Mouse (Mus musculus) C2C12 (cell line): Measurements from ENCODE around the gene Nrros.

Experiments used
- CEBPB ChIP-seq: IDR thresholded peaks from one replicate; pipeline ENCODE4 v1.6.1; 2011; ENCODE audit warnings: low read depth, mild to moderate bottlenecking, control low read depth, moderate library complexity
- CTCF ChIP-seq: IDR thresholded peaks from one replicate; pipeline ENCODE4 v1.5.1; 2011; ENCODE audit not compliant: control insufficient read depth, insufficient read depth, insufficient read length
- FOSL1 ChIP-seq: IDR thresholded peaks from one replicate; pipeline ENCODE4 v1.8.0; 2011; ENCODE audit warnings: mild to moderate bottlenecking, low read length; ENCODE audit not compliant: poor library complexity, insufficient read depth, severe bottlenecking
- MAX ChIP-seq: IDR thresholded peaks from one replicate; pipeline ENCODE4 v1.6.1; 2011; ENCODE audit warnings: mild to moderate bottlenecking, control low read depth
- MYOD1 ChIP-seq: IDR thresholded peaks from one replicate; pipeline ENCODE4 v1.6.1; 2011; ENCODE audit warnings: low read depth; ENCODE audit not compliant: control insufficient read depth, insufficient read length
- MYOG ChIP-seq: IDR thresholded peaks from one replicate; pipeline ENCODE4 v1.6.1; 2011; ENCODE audit not compliant: control insufficient read depth, insufficient read length; ENCODE audit errors: extremely low read depth

- TF ChIP-seq CTCF (no peak), CEBPB (no peak), MYOD1 (no peak), MYOG (no peak), MAX (no peak), FOSL1 (no peak)
Observed at GRCm38 (mm10) chr16:32190011-32190441, 24.6 kb upstream of the Nrros start.
